Mouse (Mus musculus) forebrain, postnatal 0 days (tissue): Measurements from ENCODE around the gene Tpt1. TPM values are rescaled to one million over a fixed set of nuclear protein-coding genes. Genes with fewer than 3 reads are reported as not detected.

Experiments used
- ATAC-seq: fragments of 200-750 bp; cut with Nextera tagmentation; 2 replicates; pipeline ENCODE4 v1.8.0; 2017; ENCODE audit warnings: mild to moderate bottlenecking, moderate library complexity
- DNase-seq: peaks from one replicate; pipeline ENCODE4 v3.0.0-alpha.2; 2015
- H3K27ac ChIP-seq: fragments of 300-500 bp; sonication (generic); 2 replicates; pipeline ENCODE4 v1.5.1; 2014; ENCODE audit warnings: low read depth, mild to moderate bottlenecking, antibody characterized with exemption, low read length, moderate library complexity, mixed read lengths
- H3K27me3 ChIP-seq: fragments of 300-500 bp; sonication (generic); 2 replicates; pipeline ENCODE4 v1.6.1; 2014; ENCODE audit warnings: mild to moderate bottlenecking, low read length, mixed read lengths; ENCODE audit not compliant: insufficient read depth
- H3K36me3 ChIP-seq: fragments of 300-500 bp; sonication (generic); 2 replicates; pipeline ENCODE4 v1.6.1; 2014; ENCODE audit warnings: mild to moderate bottlenecking, moderate library complexity; ENCODE audit not compliant: insufficient read depth
- H3K4me1 ChIP-seq: fragments of 300-500 bp; sonication (generic); 2 replicates; pipeline ENCODE4 v1.6.1; 2014; ENCODE audit warnings: antibody characterized with exemption; ENCODE audit not compliant: insufficient read depth
- H3K4me2 ChIP-seq: fragments of 300-500 bp; sonication (generic); 2 replicates; pipeline ENCODE4 v1.6.1; 2014; ENCODE audit warnings: low read depth, mild to moderate bottlenecking, moderate library complexity
- H3K4me3 ChIP-seq: fragments of 300-500 bp; sonication (generic); 2 replicates; pipeline ENCODE4 v1.5.1; 2014; ENCODE audit warnings: low read depth, low read length, mixed read lengths
- H3K9ac ChIP-seq: fragments of 300-500 bp; sonication (generic); 2 replicates; pipeline ENCODE4 v1.6.1; 2014; ENCODE audit warnings: mild to moderate bottlenecking
- H3K9me3 ChIP-seq: fragments of 300-500 bp; sonication (generic); 2 replicates; pipeline ENCODE4 v1.6.1; 2016; ENCODE audit warnings: low read length
- CTCF ChIP-seq: sonication (generic); IDR thresholded peaks from 2 replicates; pipeline ENCODE4 v1.5.1; 2016; ENCODE audit warnings: antibody characterized with exemption, control low read depth, low read depth
- WGBS: fragments of 180-500 bp; shearing (Covaris S2); extraction: QIAGEN DNeasy Blood & Tissue Kit; methylation state at CpG from one replicate; pipeline ENCODE4 v1.1.7; 2014; 5-methylcytosine and 5-hydroxymethylcytosine counted together
- polyA plus RNA-seq: library from polyadenylated mRNA; unstranded; fragments of >200 nt; fragmentation: Nextera tagmentation; extraction: Ambion mirVana; gene quantifications from 2 replicates; pipeline ENCODE4 v1.2.1, GENCODE M21; 2015
- total RNA-seq: library from RNA; depleted of rRNA; stranded (reverse); fragments of >200 nt; gene quantifications from 2 replicates; pipeline ENCODE4 v1.2.3, GENCODE M21; 2014; rRNA removed

The Tpt1 gene
- total and polyA plus RNA-seq, 2 experiments from 2014 or later, result 708 to 738 TPM

DNA sequence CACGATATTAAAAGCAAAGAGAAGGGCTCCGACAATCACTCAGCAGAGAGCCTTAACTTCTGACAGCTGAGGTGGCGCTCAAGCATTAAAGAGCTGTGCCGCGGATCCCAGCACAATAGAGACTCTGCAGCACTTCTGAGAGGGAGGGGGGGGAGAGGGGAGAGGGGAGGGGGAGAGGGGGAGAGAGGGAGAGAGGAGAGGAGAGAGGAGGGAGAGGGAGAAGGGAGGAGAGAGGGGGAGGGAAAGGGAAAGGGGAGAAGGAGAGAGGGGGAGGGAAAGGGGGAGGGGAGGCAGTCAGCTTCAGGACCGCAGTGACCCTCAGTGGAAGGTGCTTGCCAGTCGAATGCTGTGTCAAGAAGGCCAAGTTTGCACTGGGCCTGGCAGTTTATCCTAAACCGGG lies 34.1 kb downstream of the Tpt1 start:
- Histone ChIP-seq H3K27ac (no peak overlapping the region), H3K4me2 (0 out of 2 replicates have a peak overlapping the region, but pooled peaks have one; percentile 17), H3K36me3 (no peaks in the 10 kb centered on the region), H3K4me1 (0 out of 2 replicates have a peak, but pooled peaks cover 6% of the 10 kb centered on the region), H3K9ac (no peak overlapping the region), H3K9me3 (no peaks in the 10 kb centered on the region), H3K4me3 (no peak overlapping the region), H3K27me3 (no peaks in the 10 kb centered on the region)
- no peak for ATAC-seq
- TF ChIP-seq CTCF, result no peak
- 16% methylated on average over 8 of the region's 8 CpGs for WGBS
- DNase-seq, result no peak

DNA sequence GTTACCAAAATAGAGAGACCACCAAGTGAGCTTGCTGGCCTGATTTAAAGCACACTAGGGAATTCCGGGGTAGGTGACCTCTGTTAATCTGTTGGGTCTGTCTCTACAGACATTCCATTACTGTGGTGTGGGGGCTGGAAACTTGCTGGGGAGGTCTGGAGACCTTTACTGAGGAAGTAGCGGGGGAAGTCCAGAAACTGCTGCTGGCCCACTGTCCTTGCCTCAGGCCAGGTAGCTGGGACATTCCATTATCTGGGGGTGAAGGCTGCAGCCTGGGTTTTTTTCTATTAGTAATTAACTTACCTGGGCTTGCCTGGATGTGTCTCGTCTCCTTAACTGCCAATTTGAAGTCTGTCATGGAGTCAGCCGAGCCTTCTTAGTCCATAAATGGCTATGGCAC lies 37.0 kb downstream of the Tpt1 start:
- Histone ChIP-seq H3K4me1 (no peaks in the 10 kb centered on the region), H3K27me3 (no peaks in the 10 kb centered on the region), H3K4me3 (no peak overlapping the region), H3K36me3 (no peaks in the 10 kb centered on the region), H3K4me2 (no peak overlapping the region), H3K27ac (no peak overlapping the region), H3K9ac (0 out of 2 replicates have a peak overlapping the region, but pooled peaks have one; percentile 14), H3K9me3 (no peaks in the 10 kb centered on the region)
- DNase-seq (no peak), ATAC-seq (no peak)
- WGBS, result 44% methylated on average over 4 of the region's 4 CpGs
- TF ChIP-seq CTCF, result no peak

DNA sequence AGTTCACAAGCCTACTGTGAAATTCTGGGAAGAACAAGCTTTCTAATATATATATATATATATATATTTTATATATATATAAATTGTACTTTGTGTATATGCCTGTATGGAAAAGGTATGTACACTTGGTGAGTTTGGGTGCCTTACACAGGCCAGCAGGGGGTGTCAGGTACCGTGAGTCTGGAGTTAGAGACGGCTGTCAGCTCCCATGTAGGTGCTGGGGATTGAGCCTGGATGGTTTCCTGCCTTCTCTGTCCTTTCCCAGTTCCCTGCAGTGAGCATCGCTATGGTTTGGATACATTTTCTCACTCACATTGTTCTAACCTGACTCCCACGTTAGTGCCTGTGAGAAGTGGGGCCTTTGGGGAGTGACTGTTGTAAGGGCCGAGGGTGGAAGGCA lies 38.4 kb downstream of the Tpt1 start:
- H3K4me3 ChIP-seq, result no peak overlapping the region
- H3K4me2 ChIP-seq, result no peak overlapping the region
- 72% methylated on average over 5 of the region's 5 CpGs for WGBS
- no peaks in the 10 kb centered on the region for H3K9me3 ChIP-seq
- no peak overlapping the region for H3K27ac ChIP-seq
- no peak overlapping the region for H3K9ac ChIP-seq
- ATAC-seq, result no peak
- TF ChIP-seq CTCF, result peak; percentile 8; the same call in 1 of the 2 replicates
- no peaks in the 10 kb centered on the region for H3K4me1 ChIP-seq
- DNase-seq, result no peak
- no peaks in the 10 kb centered on the region for H3K36me3 ChIP-seq
- H3K27me3 ChIP-seq, result no peaks in the 10 kb centered on the region

DNA sequence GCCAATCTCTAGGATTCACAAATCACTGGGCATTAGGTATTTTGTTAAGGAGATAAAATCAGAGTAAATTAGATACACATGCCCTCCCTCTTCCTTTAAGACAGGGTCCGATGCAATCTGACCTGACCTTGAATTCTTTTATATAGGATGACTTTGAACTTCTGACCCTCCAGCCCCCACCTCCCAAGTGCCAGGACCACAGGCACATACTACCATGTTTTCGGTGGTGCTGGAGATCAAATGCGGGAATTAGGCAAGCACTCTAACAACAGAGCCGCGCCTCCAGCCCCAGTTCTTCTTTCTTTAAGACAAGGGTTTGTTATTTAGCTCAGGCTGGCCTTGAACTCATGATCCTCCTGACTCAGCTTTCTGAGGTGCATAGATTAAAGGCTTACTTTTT lies 39.0 kb downstream of the Tpt1 start:
- Histone ChIP-seq H3K36me3 (no peaks in the 10 kb centered on the region), H3K27ac (no peak overlapping the region), H3K4me3 (no peak overlapping the region), H3K9me3 (no peaks in the 10 kb centered on the region), H3K9ac (no peak overlapping the region), H3K4me1 (no peaks in the 10 kb centered on the region), H3K4me2 (no peak overlapping the region), H3K27me3 (no peaks in the 10 kb centered on the region)
- TF ChIP-seq CTCF, result no peak
- no peak for DNase-seq
- 78% methylated on average over 5 of the region's 5 CpGs for WGBS
- ATAC-seq, result no peak

DNA sequence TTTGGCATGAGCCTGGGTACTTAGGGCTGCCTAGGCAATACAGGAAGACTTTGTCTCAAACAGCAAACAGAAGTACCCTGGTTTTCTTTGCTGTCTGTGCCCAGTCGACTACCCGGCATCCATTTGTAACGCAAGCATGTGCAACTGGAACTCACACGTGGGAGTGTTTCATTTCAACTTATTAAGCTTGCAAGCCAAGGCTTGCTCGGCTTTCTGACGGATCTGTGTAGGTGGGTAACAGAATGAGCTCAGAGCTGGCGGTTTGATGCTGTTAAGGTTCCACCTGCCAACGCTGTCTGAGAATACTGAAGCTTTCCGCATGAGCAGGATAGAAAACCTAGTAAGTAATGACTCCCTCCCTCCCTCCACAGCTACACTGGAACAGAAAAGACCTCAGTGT lies 47.2 kb downstream of the Tpt1 start:
- DNase-seq (peak; percentile 69), ATAC-seq (peak; percentile 78)

More for the DNA sequence above, 47.2 kb downstream of the Tpt1 start:
- Histone ChIP-seq H3K4me2 (no peak overlapping the region), H3K36me3 (peaks cover 2% of the 10 kb centered on the region; the same call in 1 of the 2 replicates), H3K27me3 (no peaks in the 10 kb centered on the region), H3K4me1 (no peaks in the 10 kb centered on the region), H3K9ac (no peak overlapping the region), H3K27ac (peak overlapping the region; percentile 45), H3K4me3 (no peak overlapping the region), H3K9me3 (no peaks in the 10 kb centered on the region)
- TF ChIP-seq CTCF, result no peak
- 66% methylated on average over 9 of the region's 9 CpGs for WGBS

Other genes starting within 250 kb of the Tpt1 start
- not detected in 2 replicates for gene Erich6b, start 202.8 kb upstream of the Tpt1 start, total RNA-seq
- not detected in 2 replicates for gene Erich6b, start 202.8 kb upstream of the Tpt1 start, polyA plus RNA-seq
- 29.7 and 29.9 TPM in 2 replicates for gene Cog3, start 90.6 kb upstream of the Tpt1 start, total RNA-seq
- gene Cog3, start 90.6 kb upstream of the Tpt1 start, polyA plus RNA-seq, result 9.0 and 11.6 TPM in 2 replicates
- gene Slc25a30, start 58.1 kb upstream of the Tpt1 start, total RNA-seq, result 20.1 and 27.4 TPM in 2 replicates
- 4.7 and 7.0 TPM in 2 replicates for gene Slc25a30, start 58.1 kb upstream of the Tpt1 start, polyA plus RNA-seq
- 18.6 and 25.6 TPM in 2 replicates for gene Kctd4, start 109.9 kb downstream of the Tpt1 start, total RNA-seq
- gene Kctd4, start 109.9 kb downstream of the Tpt1 start, polyA plus RNA-seq, result 13.1 and 14.2 TPM in 2 replicates
- gene Gtf2f2, start 165.8 kb downstream of the Tpt1 start, total RNA-seq, result 41.5 and 43.8 TPM in 2 replicates
- 47.6 and 54.9 TPM in 2 replicates for gene Gtf2f2, start 165.8 kb downstream of the Tpt1 start, polyA plus RNA-seq